Mouse (Mus musculus) ovary, postnatal 10 days (tissue): ENCODE results near the gene Bad.
"Not testable (repeated sequence)": the region's sequence is repeated elsewhere in the genome, so short reads cannot be mapped to it uniquely, and the experiment has no call there.

Source experiments
- DNase-seq: peaks from one replicate; pipeline ENCODE4 v3.0.0; 2022; ENCODE audit warnings: low spot score

Bad gene

DNA sequence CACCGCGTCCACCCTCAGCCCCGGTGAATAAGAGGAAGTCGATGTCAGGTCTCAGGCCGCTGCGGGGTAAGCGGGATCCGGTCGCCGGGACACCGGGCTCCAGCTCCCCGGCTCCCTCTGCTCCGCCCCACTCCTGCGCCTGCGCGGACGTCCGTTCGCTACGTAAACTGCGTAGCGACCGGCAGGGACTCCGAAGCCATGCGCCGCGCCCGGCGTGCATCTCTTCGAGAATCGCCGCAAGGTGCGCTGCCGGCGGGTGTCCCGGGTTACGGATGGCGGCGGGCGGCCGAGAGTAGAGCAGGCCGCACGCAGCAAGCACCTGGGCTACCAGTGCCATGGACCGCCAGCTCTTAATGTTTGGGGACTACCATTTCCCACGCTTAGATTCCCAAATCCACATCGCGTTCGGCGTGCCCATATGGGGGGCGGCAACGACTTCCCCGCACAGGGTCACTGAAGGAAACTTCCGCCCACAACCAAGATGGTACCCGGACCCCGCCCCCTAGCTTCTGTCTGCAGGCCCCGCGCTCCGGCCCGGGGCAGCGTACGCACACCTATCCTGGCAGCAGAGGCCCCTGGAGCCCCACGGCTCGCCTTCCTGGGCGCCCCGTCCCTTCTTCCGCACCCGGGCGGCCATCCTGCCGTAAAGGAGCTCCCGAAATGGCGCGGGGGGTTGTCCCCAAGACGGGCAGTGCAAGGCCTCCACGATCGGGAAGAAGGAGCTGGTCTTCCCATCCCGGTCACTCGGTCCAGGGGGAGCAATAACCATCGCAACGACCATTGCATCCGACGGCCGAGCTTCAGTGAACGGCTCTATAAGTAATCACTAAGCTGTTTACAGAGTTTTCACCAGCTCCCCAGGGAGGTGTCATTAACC lies at the start of gene Bad:
Gene Bad (plus strand): TSS at position 490 of the 877 bp plus-strand sequence.
- DNase-seq: peak; percentile 98

GRCm38 (mm10) chr19:6892512-6892911 lies 49.1 kb upstream of the Bad start:
- DNase-seq: no peak

- no peak for DNase-seq
Observed at GRCm38 (mm10) chr19:6893731-6894451, 47.8 kb upstream of the Bad start.

- not testable (repeated sequence) for DNase-seq
Observed at GRCm38 (mm10) chr19:6895608-6896305, 45.9 kb upstream of the Bad start.

GRCm38 (mm10) chr19:6899641-6900040 lies 42.0 kb upstream of the Bad start:
- no peak for DNase-seq

DNA sequence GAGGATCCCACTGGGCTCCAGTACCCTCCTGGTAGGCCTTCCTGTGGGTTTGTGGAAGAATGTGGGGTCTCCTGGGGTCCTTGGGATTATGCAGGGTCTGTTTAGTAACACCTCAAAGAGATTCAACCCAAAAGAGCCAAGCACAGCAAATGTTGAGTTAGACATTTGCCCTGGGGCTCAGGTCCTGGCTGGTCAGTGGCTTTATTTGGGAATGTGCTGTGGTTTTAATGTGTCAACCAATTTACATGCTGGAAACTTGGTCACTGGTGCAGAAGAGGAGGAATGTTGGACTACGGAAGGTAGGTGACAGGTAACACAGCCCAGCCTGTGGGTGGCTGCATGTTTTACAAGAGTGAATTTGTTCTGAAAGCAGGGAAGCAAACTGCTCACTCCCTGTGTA lies 38.6 kb upstream of the Bad start:
- DNase-seq: no peak

GRCm38 (mm10) chr19:6904846-6905245 lies 36.8 kb upstream of the Bad start:
- DNase-seq: no peak

- no peak for DNase-seq
Observed at GRCm38 (mm10) chr19:6905498-6906159, 36.0 kb upstream of the Bad start.

DNA sequence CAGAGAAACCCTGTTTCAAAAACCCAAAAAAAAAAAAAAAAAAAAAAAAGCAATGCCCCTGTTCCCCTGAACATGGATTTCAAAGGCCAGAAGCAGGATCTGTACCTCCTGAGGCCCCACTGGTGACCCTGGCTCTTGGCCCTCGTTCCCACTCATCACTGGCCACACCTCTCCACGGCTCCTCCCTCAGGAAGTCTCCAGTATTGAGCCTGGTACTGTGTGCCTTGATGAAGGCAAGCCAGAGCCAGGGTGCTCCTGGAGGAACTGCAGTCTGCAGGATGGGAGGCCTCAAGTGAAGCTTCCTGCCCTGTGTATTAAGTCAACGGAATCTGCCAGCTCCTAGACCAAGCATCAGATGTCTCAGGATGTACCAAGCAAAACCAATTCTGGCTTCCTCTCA lies 35.5 kb upstream of the Bad start:
- DNase-seq: no peak

DNA sequence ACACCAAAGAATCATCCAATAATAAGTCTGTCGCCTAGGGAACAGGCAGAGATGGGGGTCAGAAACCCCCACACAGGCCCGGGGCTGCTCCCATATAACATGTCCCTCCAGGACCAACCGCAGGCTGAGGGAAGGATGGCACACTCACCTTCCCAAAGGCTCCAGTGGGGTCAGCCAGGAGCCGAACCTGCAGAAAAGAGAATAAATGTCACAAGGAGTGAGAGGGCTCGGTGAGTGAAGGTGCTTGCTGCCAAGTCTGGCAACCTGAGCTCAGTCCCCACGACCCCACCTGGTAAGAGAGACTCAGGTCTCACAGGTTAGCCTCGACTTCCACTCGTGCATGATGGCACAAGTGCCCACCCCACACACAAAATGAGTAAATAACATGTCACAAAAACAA lies 34.6 kb upstream of the Bad start:
- DNase-seq: no peak

DNA sequence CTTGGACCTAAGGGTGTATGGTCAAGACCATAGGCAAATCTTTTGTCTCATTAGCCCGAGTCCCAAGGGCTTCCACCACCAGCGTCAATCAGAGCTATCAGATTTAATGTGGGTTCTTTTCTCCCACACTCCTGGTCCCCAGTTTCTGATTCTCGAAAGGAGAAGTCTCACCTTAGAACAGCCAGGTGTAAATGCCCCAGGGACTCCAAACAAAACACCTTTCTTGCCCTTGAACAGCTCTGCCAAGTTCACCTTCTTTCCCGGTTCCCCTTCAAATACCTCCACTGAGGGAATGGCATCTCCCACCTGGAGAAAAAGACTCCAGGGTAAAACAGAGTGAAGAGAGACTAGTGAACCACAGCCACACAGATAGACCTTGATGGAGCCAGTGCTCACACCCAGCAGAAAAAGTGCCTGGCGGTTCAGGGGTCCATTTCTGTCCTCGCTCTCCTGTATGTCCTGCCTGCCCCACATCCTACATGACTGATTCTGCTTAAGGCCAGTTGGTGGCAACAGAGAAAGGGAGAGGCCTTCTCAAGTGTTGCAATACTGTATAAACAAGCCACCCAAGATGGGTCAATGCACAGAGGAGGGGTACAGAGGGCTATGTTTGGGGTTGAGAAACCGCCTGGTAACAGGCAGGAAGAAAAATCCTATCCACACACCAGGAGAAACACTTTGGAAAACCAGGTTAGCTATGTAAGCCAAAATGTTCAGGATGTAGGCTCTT lies 33.7 kb upstream of the Bad start:
- DNase-seq: no peak

DNA sequence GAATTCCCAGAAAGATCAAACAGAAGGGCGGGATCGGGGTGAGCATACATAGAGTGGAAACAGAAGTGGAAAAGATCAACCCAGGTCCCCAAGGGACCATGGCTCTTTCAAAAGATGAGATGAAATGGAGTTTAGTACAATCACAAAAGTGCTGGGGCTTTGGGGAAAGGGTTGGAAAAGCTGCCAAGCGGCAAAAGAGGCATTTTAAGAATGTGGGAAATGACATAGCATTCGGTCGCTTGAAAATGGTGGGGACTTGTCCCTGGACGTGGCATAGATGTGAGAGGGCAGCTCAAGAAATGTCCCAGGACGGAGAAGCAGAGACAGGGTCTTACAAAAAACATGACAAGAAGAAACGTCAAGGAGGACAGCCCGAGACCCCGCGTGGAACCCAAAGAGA lies 32.6 kb upstream of the Bad start:
- DNase-seq: no peak

DNA sequence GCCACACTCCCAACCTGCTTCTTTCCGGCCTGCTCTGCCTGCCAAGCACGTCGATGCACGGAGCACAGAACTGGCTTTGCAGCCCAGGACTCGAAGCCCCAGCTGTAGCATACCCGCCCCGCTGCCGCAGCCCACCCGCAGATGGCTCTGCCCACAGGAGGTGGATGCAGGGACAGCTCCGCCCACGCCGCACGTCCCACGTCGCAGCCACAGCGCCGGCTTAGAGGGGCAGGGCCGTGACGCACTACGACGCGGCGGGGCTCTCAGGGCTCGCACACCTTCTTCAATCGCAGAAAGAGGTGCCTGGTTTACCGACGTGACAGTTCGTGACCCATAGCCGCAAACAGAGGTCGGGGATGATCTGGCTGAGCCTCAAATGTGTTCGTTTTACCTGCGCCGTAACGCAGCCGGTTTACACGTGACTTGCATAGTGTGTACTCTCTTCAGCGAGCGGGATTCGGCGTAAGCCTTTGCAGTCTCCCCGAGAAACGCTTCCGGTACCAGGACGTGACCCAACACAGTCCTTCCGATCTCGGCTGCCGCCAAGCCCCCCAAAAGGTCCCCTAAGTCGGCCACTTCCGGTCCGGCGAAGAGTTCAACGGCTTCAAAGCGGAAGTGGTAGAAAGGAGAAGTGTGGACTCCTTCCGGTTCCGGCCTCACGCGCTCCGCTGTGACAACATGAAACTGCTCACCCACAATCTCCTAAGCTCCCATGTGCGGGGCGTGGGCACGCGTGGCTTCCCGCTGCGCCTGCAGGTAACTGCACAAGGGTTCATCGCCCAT lies 32.0 kb upstream of the Bad start, which contains the start of the genes Trmt112 and Prdx5:
Gene Trmt112 (plus strand): TSS at position 192 of the 783 bp plus-strand sequence.
Gene Prdx5 (minus strand): TSS at position 600 of the 783 bp plus-strand sequence.
- peak; percentile 60 for DNase-seq

DNA sequence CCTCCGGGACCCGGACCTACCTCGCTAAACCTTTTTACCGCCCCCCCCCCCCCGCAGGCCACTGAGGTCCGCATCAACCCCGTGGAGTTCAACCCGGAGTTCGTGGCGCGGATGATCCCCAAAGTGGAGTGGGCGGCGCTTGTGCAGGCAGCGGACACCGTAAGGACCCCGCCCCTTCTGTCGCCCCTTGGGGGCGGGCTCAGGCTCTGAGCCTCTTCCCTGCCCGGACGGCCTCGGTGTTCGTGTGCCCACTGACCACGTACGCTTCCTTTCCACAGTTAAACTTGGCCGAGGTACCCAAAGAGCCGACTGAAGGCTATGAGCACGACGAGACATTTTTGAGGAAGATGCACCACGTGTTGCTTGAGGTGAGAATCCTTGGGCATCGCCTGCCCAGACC lies 31.4 kb upstream of the Bad start:
- DNase-seq: not testable (repeated sequence)

GRCm38 (mm10) chr19:6911101-6912074 lies 30.3 kb upstream of the Bad start:
- DNase-seq: no peak

DNA sequence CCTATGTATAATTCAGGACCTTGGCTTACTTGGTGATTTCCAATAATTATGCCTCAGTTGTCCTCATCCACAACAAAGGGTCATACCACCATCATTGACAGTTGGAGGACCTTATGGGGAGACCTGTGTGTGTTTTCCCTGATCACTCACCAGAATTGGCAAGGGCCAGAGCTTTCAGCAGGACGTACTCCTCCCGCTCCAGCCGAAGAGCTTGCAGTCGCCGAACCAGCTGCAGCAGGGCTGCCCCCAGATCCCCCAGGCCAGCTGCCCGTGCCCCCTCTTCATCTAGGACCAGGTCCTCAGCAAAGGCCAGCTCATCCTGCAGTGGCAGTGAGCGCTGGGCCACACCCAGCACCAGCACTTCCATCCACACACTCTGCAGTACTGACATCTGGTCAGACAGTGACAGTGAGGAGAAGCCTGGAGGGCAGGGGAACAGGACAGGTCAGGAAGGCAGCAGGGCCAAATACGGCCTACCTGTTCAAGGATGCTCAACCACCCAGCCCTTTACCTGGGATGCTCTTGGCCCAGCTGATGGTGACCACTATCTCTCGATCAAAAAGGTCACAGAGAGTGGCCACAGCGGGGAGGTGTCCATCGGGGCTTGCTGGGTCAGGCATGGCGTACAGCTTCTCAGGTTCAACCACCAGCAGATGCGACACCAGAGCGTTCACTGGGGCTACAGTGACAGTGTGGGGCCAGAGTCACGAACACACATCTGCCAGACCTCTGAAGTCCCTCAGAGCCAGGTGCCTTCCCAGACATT lies 29.3 kb upstream of the Bad start:
- DNase-seq: no peak

DNA sequence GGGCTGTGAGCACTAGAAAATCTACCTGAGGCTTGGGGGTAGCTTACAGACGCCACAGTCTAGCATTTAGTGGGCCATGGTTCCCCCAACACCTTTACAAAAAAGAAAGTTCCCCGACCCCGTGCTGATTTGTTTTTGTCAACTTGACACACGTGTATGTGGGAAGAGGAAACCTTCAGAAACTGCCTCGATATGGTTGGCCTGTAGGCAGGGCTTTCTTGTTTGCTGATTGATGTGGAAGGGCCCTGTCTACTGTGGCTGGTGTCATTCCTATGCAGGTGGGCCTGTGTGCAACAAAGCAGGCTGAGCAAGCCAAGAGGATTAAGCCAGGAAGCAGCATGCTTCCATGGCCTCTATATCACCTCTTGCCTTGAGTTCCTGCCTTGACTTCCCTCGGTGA lies 28.6 kb upstream of the Bad start:
- DNase-seq: no peak

- DNase-seq: no peak
Observed at GRCm38 (mm10) chr19:6913991-6914390, 27.7 kb upstream of the Bad start.
